Mouse (Mus musculus): ENCODE measurements around the gene Kctd10.

Gene Kctd10

DNA sequence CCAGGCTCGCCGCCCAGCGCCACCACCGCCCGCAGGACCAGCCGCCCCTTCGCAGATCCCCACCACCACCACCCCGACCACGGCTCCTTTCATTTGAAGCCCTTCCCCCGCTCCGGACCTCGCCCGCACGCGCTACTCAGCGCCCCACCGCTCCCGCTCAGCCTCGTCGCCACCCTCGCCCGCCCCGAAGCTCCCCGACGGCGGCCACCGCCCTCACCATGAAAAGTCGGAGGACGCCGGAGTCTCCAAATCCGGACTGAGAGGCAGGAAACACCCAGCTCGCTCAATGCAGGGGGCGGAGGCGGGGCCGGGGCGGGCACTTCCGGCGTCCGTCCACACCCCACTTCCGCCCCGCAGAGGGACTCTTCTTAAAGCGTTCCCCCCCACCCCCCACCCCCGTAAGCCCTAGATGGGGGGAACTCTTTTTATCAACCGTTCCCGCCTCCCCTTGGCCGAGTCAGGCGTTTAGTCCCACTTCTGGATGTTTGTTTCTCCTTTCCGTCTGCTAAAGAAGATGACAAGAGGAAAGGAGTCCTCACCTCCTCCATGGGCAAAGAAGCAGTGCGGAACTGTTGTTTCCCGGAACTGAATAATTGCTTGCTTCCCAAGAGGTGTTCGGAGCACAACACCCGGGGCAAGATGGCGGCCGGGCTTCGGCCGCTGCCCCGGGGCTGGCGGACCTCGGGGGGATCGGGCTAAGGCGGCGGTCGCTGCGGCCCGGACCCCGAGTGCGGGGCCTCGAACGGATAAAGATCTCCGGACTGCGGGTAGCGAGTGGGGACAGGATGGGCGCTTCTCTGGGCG lies at the start of gene Kctd10, which contains the start of gene Ube3b:
Gene Kctd10 (minus strand): TSS at position 300 of the 804 bp plus-strand sequence.
Gene Ube3b (plus strand): TSS at position 399 of the 804 bp plus-strand sequence.
- peak; percentile 79 for DNase-seq (ENCODE audit: low read depth, low spot score)

DNA sequence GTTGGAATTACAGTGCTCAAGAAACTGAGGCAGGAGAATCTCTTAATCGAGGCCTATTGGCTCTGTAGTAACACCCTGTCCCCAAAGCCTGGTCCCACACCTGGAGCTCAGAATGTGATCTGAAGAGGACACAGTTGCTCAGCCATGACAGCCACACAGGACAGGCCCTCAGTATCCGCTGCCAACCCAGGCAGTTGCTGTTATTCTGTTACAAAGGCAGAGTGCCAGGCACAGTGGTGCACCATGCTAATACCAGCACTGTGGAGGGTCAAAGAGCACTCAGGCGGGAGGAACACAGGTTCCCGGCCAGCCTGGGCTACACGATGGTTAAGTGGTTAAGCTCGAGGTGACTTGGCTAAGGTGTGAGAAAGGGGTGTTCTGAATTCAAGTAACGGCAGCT lies 49.5 kb upstream of the Kctd10 start:
- no peak for DNase-seq (ENCODE audit: low read depth, low spot score)

DNA sequence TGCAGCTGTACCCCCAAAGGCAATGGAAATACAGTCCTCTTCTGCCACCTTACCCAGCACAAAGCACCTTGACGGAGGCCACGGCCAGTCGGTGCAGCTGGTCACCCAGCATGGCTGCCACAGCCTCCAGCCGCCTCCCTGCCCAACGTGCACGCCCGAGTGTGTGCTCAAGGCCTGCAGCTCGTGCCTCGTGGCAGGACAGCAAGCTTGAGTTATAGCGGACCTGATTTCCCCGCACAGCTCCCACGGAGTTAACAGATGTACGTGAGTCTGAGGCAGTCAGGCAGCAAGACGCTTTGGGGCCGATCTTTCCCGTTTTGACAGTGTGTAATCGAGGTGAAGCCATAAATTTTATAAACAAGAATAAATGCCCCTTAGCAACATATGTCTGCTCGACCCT lies 48.3 kb upstream of the Kctd10 start:
- no peak for DNase-seq (ENCODE audit: low read depth, low spot score)

DNA sequence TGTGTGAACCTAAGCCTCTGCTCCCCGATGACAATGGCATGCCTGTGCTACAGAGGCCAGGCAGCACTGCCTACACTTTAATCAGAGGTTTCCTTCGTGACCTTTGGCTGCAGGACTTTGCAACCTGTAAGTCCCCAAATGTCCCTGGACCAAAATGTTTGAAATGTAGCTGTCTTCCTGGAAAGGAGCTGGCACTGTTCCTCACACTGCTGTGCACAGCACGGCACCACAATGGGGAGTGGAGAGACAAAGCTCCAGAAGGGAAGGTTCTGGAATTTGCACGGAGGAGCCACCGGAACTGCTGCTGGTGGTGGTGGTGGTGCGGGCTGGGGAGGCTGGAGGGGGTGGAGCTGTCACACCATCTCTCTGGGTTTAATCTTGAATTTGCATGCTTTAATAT lies 46.4 kb upstream of the Kctd10 start:
- DNase-seq (ENCODE audit: low read depth, low spot score), result no peak

DNA sequence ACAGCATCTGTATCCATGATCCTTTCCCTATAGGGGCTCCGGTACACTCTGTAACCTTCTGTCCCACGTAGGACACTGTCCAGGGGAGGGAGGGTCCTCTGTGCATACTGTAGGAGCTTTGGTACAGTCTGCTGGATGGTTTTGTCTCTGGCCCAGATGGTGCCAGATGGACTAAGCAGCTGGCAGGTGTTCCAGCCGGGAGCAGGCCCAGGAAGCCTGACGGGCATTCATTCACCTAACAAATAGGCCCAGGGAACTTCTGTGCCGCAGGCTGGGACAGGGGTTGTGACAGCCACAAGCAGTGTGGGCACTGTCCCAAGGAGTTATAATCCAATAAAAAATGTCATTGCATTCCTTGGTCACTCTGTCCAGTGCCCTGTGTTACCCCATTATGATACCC lies 43.7 kb upstream of the Kctd10 start:
- no peak for DNase-seq (ENCODE audit: low read depth, low spot score)

DNA sequence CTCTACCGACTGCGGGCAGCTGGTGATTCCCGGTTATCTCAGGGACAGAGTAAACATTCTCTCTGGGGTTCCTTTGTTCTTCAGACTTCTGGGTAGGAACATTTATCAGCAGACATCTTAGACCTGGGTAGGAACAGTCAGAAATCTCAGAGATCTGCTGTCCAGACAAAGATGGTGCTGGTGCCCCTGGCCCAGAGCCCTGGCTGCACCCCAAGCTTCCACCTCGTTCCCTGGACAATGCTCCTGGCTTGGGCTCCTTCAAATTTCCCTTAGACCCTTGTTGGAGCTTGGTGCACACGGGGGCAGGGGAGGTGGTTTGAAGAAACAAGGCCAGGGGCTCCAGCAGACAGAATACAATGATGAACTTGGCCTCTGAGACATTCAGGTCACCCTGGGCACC lies 42.3 kb upstream of the Kctd10 start:
- no peak for DNase-seq (ENCODE audit: low read depth, low spot score)

DNA sequence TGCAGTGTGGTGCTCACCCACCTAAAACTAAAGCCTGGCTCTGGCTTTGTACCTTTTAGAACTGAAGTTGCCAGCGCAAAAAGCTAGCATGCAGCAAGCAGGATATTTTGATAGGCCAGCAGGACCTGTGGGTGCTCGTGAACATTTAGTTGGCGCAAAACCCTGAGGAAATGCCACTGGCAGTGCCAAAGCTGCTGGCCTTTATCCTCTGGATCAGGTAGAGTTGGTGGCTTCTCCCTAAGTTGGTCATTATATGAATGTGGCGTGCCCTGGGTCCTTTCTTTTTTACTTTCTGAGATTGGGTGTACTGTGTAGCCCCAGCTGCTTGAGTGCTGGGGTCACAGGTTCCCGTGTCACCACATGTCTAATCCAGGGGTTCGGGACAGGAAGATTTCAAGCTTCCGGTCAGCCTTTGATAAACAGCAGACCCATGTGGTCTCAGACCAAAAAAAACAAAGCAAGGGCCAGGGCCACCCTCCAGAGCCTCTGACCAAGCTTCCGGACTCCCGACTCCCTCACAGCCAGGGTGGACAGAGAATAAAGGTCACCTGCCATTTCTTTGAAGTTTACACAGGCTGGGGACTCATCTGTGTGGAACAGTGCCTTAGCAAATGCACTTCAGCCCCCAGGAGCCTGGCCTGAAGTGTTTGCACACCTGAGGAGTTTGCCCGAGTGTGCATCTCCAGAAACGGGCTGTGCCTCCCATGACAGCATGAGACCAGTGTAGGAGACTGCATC lies 41.4 kb upstream of the Kctd10 start:
- no peak for DNase-seq (ENCODE audit: low read depth, low spot score)

DNA sequence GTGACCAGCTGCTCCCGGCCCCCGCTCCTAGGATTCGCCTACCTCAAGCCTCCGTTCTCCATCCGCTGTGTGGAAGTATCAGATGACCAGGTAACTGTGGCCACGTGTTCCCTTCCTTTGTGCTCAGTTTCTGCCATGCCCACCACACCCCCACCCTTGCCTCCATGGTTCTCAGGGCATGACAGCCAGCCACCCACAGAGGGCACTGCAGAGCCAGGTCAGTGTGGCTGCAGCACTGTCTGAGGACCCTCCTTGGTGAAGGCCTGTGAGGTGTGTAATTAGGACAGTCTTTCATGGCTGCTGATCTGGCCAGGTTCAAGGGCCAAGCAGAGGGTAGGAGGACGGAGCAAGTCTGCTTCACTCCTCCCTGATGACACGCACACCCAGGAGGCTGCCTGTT lies 38.2 kb upstream of the Kctd10 start:
- no peak for DNase-seq (ENCODE audit: low read depth, low spot score)

DNA sequence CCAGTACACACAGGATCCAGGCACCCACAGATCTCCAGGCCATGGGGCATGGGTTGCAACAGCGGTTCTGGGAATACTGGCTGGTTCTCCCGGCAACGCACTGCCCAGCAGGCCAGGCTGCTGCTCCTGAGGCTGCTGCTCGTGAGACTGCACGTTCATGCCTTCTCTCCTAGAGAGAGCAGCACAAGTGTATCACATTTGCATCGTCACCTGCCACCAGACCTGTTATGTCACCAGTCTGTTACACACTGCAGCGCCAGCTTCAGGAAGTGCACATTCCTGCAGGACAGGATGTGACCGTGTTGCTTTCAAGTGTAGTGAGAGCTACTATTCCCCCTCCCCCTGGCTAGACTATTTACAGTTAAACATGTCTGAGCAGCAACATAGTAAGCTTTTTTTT lies 36.5 kb upstream of the Kctd10 start:
- no peak for DNase-seq (ENCODE audit: low read depth, low spot score)

DNA sequence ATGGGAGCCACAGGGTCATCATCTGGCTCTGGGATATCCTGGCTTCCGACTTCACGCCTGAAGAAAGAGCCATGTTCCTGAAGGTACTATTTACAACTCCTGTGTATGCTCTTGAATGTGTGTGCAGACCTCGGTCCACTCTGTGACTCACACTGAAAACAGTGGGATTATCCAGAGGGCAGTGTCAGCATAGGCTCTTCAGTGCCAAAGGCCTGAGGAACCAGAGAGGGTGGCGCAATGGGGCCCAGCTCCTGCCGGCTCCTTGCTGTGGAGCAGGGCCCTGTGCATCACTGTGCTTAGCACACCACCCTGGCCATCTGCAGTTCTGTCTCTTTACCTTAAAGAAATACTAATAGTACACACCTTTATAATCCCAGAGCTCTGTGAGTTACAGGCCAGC lies 35.3 kb upstream of the Kctd10 start:
- DNase-seq (ENCODE audit: low read depth, low spot score), result no peak

DNA sequence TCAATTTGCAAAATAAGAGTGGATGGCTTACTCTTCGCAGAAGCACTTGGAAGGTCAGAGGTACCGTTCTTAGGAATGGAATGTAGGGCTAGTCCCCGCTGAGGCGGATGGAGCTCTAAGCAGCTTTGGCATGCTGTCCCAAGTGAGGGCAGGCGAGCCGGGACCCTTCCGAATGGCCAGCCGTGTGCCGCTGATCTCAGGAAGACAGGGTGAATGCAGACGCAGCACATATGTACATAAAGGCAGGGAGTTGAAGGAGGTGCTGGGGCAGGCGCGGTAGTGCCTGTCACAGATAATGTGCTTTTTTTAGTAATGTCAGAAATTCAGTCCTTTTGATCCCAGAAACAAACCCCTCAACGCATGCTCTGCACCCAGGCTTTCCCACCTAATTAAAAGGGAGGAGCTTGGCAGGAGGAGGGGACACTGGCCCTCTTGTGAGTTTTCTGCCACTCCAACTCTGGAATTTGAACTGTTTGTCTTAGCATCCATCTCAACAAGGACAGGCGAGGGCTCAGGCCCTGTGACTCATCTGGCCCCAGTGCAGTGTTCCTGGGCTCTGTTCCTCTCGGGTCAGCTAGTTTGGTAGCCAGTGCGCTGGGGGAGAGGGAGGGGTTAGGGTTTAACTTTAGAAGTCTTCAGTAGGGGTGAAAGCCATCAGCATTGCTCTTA lies 32.9 kb upstream of the Kctd10 start:
- peak; percentile 46 for DNase-seq (ENCODE audit: low read depth, low spot score)

DNA sequence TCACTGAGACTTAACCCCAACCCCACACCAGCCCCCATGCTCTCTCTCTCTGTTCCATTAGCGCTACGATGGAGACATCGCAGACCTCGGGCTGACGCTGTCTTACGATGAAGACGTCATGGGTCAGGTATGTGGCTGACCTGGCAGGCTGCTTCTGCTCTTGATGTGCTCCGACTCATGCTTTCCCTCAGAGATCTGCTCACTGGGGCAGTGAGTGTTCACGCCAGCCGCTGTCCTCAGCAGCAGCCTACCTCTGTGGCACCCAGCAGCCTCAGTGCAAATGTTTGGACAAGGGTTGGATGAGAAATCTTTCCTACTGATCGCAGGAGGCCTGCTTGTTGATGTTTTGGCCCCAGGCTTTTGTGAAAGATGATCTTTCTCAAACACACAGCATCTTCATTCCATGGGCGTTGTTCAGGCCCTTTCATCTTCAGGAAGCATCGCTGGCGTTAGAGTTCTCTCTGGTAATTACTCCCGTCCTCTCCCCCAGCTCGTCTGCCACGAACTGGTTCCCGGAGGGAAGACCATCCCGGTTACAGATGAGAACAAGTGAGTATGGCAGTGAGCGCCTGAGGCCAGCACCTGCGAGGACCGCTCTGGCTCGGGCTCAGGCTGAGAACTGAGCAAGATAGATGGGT lies 32.2 kb upstream of the Kctd10 start:
- DNase-seq (ENCODE audit: low read depth, low spot score), result no peak

DNA sequence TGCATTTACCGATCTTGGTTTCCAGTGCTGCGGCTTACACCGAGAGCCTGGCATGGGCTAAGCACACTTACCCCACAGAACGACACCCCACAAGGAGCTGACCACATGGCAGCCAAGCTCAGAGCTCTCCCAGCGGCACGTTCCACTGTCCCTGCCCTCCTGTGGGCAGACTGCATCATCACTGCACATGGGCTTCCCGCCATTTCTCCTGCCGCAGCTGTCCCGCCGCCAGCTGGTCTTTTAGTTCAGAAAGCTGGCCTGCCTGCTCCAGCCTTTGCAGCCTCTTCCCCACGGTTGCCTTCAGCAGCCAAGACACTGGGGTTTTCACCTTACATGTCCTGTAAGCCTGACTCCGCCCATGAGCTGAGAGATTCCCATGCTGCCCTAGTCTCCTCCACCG lies 30.1 kb upstream of the Kctd10 start:
- no peak for DNase-seq (ENCODE audit: low read depth, low spot score)

DNA sequence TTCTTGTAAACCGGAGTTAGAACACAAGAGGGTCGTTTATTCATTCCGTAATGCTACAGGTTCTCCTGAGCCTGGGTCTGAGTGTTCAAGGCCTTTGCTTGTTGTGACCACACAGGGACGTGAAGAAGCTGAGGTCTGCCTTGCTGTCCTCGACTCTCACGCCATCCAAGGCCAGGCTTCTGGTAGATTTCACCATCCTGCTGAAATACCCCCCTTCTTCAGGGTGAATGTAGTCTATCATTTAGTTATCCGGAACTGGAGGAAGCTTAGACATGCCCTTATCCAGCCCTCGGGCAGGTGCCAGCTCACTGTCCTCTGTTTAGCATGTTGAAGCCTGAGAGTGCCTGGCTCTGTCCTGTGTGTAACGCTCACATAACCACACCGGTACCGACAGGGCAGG lies 28.5 kb upstream of the Kctd10 start:
- DNase-seq (ENCODE audit: low read depth, low spot score), result no peak

DNA sequence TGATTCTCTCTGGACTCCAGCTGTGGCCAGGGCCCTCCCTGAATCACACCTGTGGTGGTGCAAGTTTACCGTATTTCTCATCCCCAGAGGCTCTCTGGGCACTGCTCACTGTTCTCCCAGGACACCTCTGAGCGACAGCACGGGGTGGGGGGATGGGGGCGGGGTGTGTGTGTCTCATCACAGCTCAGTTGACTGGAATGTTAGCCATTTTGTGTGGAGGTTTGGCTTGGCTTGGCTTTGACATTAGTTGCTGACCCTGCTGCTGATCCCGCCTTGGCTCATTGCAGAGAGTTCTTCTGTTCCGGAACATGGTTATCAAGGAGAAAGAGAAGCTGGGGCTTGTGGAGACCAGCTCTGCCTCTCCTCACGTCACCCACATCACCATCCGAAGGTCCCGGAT lies 27.5 kb upstream of the Kctd10 start:
- DNase-seq (ENCODE audit: low read depth, low spot score), result no peak

DNA sequence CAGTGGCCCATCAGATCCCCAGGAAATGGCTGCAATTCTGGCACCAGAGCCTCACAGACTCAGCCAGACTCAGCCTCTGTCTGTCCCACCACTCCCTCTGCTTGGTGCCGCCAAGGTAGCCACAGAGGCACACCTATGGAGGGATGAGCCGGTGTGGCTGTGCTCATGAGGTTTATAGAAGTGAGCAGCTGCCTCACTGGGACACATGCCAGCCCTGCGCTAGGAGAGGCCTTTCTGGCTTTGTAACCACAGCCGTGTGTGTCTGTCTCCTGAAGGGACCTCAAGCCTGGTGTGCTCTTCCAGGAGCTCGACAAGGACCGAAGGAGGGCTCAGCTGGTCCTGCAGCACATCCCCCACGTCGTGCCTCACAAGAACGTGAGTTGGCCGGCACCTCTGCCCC lies 27.0 kb upstream of the Kctd10 start:
- DNase-seq (ENCODE audit: low read depth, low spot score), result peak; percentile 52

DNA sequence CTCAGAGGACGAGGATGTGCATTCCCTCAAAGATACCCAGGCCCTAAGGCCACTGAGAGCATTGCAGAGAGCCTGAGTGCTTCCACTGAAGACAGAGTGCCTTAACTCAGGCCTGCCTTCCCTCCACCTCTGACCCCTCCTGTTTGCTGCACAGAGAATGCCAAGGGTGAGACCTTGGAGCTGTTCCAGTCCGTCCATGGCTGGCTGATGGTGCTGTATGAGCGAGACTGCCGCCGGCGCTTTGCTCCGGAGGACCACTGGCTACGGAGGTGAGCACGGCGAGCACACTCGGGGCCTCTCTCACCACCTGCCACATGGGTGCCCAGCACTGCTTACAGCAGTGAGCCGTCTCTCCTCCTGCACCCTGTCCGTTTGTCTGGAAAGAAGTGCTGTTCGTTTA lies 26.3 kb upstream of the Kctd10 start:
- no peak for DNase-seq (ENCODE audit: low read depth, low spot score)

DNA sequence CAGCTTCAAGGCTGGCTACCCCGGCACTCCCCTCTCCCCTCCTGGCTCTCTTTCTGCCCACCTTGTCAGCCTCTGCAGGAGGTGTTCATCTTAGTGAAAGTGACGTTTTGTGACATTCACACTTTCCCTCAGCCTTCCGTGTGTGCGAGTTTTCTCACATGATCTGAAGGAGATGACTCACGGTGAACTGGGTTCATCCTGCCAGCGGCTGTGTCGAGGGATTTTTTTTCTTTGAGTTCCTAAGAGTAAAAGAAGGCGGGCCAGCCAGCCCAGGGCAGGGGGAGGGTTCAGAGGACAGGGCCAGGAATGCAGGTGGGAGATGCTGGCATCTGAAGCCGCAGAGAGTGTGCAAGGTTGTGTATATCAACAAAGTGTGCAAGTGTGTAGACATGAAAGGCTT lies 12.9 kb upstream of the Kctd10 start:
- no peak for DNase-seq (ENCODE audit: low read depth, low spot score)

DNA sequence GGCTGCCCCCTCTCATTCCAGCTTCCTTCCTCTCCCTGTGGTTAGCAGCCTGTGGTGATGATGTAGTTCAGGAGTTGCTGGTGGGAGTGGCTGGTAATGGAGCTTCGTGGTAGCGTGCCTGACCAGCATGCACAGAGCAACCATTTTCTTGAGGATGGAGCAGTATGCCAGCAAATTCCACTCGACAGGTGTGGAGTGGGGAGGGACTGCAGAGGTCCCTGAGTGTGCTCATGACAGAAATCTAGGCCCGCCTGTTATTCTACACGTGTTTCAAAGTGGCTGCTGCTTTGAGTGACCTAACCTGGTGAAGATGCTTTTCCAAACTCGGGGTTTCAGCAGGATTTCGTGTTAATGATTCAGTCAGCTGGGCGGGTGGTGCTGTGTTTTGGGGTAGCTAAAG lies 4.1 kb upstream of the Kctd10 start:
- no peak for DNase-seq (ENCODE audit: low read depth, low spot score)

DNA sequence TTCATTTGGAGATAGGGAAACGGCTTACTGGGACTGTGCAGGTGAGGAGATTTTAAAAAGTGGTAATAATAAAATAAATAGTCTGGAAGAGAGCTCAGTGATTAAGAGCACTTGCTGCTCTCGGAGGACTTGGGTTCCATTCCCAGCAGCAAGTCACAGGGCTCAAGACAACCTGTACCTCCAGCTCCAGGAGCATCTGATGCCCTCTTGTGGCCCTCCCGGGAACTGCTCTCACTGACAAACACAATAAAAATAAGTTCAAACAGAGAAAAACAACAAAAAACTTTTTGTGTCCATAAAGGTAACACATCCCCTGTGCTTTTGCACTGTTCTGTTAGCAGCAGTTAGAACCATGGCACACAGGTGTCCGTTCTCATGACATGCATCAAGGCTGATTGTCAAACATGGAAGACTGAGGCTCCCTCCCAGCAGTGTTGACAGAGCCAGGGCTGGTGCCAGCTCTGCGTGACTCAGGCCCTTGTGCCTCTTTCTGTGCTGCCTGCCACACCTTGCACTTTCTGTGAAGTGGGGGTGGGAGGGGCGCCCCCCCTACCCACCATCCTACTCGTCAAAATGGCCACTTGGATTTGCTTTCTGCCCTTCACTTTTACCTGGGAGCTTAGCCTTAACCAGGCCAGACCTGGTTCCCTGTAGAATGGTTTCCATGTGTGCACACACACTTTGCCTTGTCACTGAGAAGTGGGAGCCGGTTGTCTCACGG lies 3.0 kb upstream of the Kctd10 start:
- no peak for DNase-seq (ENCODE audit: low read depth, low spot score)

DNA sequence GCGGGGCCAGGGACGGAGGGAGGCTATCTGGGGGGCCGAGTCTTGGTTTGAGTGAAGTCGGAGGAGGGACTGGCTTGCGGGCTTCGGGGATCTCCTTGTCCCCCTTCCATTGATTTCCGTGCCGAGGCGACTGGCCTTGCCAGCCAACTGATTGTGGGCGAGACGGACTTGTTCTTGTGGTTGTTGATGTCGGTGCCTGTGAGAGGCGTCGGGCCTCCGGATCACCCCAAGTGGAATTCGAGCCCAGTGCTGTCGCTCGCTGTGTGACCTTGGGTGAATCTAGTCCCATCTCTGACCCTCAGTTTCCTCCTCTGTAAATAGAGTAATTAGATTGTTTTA lies 674 bp upstream of the Kctd10 start:
- DNase-seq (ENCODE audit: low read depth, low spot score), result no peak

DNA sequence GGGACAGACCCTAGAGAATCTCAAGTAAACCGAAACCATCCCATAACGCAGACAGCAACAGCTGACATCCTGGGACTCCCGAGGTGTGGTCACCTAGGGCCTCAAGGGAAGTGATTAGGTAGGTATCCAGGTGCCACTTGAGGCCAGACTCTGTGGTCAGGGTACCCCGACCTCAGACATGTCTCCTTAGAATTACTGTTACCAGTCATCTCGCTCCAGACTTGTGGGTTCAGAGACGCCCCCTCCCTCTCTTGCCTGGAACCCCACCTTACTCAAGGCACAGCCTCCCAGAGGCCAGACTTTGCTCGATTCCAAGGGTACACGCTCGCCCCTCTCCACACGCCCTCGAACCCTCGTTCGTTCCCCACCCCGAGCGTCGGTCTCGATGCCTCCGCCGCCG lies 545 bp downstream of the Kctd10 start:
- DNase-seq (ENCODE audit: low read depth, low spot score), result no peak
